Mouse (Mus musculus) testis, postnatal 10 days (tissue): ENCODE results near the gene Nfam1.
"Not testable (repeated sequence)": the region's sequence is repeated elsewhere in the genome, so short reads cannot be mapped to it uniquely, and the experiment has no call there.

ENCODE experiments used
- DNase-seq: peaks from one replicate; pipeline ENCODE4 v3.0.0; 2021; ENCODE audit warnings: low spot score

Gene Nfam1

DNA sequence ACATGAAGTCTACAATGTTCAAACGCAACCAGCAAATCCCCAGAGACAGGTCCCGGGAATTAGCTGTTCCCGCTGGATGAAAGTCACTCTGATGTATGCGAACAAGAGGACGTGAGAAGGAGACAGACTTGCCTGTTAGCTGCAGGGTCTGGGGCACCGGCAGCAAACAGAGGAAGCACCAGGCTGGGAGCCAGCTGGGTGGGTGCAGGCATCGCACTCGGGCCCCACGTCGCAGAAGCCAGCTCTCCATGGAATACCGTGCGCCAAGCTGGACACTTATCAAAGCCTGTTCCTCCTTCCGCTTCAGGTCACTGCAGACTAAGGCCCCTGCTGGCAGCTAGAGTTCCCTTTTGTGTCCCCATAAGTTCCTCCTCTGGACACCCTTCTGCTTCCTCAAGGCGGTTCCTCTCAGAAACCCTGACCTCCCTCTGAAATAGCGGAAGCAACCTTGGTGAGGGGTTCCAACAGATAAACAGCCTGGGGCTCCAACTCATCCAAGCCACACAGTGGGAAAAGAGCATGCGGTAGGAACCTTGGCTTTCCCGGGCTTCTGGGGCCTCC is at the start of gene Nfam1:
Gene Nfam1, minus strand, starts transcription at position 326 of the 561 bp plus-strand sequence.
- DNase-seq: no peak

DNA sequence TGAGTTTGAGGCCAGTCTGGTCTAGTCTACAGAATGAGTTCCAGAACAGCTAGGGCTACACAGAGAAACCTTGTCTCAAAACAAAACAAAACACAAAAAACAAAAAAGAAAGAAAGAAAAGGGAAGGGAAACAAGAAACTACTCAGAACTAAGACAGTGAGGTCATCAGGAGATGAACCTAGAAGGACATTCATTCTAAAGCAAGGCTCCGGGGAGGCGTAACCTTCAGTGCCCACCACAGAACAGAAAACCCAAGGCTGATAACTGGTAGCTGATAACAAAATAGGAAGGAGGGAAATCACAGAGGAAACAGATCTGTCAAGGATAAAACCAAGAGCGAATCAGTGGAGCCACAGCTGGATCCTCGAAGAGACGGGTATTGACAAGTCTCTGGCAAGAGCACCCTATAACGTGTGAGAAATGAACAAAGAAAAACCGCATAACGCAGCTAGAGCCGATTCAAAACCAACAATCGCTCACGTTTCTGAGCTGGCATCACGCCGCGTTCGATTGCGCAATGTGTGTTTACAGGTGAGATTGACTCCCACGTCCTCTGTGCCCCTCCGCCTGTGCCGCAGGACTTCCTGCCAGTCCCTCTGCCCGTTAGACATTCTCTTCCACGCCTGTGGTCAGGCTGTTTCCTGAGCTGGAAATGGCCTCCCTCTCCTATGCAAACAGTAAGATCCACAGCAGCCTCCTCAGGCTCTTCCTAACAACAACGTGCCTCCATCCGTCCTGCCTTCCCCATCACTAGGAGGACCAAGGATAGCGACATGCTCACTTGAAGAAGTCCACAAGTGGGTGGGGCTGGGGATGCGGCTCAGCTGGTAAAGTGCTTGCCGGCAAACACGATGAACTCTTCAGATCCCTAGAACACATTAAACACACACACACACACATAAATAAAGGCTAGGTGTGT is 42.8 kb upstream of the Nfam1 start:
- peak; percentile 39 for DNase-seq

DNA sequence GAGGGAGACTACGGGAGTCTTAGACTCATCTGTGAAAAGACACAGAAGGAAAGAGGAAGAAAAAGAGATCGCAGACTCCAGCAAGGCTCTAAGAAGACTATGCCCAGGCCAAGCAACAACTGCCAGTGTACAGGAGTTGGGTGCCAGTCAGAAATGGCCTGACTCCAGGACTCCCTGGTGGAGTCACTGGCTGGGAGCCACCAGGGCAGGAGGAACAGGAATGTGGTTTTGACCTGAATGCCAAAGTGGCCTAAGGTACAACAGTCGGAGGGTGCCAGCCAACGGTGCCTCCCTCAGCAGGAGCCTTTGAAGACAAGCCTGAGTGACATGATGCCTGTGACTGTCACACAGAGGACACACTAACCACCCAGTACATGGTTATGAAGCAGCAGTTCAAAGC is 41.1 kb upstream of the Nfam1 start:
- DNase-seq: peak; percentile 44

DNA sequence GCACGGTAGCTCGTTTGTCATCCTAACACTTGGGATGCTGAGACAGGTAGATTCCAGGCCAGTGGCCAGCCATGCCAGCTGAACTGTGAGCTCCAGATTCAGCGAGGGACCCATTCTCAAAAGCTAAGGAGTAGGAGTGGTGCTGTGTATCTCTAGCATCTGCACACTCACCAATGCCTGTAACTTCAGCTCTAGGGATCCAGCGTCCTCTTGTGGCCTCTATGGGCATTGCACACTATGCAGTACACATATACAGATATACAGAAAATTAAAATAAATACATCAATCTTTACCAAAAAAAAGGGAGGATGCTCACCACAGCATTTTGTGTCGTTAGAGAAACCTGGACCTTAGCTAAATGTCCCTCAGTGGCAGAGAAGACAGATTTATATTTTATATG is 38.6 kb upstream of the Nfam1 start:
- DNase-seq: peak; percentile 37

DNA sequence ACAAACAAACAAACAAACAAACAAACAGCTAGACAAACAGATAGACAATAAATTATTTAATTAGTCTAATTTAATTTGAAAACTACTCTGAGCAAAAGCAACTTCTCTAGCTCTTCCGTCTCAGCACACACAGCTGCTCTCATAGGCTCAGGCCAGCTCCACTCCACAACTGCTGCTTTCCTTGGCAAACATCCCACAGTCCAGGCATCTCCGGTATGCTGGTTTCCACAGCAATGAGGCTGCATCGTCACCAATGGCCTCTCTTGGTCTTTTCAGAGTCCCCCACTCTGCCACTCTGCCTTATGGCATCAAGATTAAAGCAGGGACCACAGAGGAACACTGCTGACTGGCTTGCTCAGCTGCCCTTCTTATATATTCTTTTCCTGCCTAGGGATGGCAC is 37.8 kb upstream of the Nfam1 start:
- DNase-seq: peak; percentile 39

DNA sequence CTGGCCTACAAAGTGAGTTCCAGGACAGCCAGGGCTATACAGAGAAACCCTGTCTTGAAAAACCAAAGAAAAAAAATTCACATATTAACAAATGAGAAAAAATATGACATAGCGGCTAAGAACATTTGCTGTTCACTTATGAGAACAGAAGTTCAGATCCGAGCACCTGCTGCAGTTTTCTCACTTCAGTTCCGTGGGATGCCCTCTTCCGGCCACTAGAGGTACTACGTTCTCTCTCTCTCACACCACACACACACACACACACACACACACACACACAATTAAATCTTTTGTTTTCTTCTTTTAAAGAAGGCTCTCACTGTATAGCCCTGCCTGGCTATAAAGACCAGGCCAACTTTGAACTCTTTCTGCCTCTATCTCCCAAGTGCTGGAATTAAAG is 35.2 kb upstream of the Nfam1 start:
- DNase-seq: no peak

DNA sequence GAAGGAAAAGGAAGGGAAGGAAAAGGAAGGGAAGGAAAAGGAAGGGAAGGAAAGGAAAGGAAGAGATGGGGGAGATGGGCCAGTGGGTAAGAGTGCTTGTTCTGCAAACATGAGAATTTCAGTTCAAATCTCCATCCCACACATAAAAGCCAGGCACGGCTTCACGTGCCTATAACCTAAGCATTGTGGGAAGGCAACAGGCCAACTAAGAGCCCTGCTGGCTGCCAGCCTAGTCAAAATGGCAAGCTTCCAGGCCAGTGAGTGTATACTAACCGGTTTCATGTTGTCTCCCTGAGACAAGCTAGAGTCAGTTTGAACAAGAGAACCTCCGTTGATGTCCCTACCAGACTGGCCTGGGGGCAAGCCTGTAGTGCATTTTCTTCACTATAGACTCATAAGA is 32.4 kb upstream of the Nfam1 start:
- DNase-seq: no peak

DNA sequence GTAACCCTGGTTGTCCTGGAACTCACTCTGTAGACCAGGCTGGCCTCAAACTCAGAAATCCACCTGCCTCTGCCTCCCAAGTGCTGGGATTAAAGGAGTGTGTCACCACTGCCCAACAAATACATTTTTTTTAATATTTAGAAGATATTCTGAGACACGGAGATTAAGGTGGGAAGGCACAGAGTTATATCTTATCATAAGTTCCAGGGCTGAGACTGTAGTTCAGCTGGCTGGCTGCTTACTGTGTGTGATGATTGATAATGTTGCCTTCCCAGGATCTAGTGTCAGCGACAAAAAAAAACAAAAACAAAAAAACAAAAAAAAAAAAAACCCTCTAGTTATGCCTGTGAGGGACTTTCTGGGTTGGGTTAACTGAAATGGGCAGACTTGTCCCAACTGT is 29.5 kb upstream of the Nfam1 start:
- not testable (repeated sequence) for DNase-seq

DNA sequence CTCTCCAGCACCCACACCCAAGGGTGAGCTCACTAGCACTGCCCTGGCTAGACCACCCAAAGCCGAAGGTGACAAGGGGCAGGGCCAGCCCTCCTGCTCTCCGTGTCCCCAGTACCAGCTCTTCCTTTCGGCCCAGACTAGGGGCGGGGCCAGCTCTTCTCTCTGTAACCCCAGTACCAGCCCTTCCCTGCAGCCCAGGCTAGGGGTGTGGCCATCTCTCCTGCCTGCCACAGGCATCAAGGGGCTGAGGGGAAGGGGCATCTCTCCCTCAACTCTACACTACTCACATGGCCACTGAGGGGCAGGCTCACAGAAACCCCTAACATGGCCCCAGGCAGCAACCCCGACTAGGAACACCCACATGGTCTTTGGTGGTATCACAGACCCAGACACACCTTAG is 28.6 kb upstream of the Nfam1 start:
- DNase-seq: no peak

DNA sequence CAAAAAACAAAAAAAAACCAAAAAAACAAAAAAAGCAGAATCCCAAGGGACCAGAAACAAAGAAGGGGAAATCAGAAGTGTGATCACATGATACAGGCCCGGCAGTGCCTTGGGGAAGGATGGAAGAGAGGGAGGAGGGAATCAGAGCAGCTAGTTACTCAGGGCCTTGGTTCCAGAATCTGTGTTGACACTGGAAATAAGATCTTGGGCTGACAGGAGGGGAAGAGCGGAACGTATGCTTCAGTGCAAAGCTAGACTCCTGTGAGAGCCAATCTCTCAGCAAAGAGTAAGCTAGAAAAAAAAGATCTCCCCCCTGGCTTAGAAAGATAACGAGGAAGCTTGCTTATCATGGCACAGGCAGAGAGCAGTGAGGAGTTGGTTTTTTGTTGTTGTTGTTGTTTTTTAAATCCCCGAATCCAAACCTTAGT is 26.1 kb upstream of the Nfam1 start:
- no peak for DNase-seq

DNA sequence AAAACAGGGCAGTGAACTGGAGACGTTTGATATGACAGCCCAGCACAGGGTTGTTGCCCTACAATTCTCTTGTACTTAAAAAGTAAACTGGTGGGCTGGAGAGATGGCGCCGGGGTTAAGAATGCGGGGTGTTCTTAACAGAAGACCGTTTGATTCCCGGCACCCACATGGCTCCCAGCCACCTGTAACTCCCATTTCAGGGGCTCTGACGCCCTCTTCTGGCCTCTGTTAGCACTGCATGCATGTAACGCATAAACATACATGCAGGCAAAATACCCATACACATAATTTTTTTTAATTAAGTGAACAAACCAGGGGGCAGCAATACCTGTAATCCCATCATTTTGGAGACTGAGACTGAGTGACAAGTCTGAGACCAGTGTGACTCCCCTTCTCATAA is 24.4 kb upstream of the Nfam1 start:
- peak; percentile 80 for DNase-seq

DNA sequence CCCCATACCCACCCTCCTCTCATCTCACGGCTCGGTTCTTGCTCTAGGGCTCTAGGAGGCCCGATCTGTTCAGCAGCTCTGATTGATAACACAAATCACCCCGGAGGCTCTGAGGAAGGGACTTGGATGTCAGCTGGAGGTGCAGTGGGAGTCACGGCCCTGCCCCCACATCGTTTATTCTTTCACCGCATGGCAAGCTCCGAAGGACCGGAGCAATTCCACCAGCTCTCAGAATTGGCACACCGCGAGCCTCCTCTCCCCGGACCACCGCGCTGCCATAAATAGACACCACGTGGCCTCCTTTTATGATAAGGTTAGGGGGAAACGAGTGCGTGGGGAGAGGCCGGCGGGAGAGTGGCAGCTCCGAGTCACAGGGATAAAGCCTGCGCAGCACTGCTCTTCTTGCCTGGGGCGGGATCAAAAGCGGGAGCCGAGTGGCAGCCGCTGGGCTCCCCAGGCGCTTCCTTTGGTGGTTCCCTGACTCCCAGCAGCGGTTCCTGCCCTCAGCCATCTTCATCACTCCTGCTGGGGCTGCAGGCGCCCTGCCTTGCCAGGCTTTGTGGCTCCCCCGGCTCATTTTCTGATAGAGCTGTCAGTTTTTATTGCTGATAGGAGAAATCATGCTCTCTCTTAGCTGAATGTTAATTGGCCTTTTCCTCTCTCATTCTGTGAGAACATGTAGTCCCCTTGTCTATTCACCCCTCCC is 23.4 kb upstream of the Nfam1 start:
- peak; percentile 64 for DNase-seq

DNA sequence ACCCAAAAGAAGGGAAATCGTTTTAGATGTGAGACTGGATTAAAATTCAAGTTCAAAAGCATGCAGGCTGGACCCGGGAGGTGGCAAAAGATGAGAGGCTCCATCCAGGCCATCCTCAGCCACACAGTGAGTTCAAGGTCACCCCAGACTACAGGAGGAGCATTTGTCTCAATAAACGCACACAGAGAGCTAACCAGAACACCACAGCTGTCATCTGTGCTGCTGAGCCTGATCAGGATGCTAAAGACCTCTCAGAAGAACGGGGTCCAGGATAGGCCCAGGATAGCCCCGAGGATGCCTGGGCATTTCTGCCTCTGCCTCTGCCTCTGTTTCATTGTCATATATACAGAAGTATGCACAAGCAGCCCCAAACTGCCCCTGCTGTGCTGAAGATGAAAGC is 22.5 kb upstream of the Nfam1 start:
- DNase-seq: no peak

DNA sequence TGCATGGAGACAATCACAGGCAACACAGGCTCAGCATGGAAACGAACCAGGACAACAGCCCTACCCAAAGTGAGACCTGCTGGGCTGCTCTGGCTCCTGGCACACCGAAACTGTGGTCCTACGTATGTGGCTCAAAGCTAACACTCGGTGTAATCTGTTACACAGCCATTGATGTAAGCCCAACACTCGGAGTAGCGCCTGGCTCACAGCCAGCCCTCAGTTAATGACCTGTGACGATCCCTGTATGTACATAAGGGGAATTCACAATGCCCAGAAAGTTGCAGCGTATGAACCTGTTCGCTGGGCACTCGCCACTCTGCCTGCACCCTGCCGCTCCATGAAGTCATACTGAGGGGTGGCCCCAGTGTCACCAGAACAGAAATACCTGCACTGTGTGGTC is 20.2 kb upstream of the Nfam1 start:
- DNase-seq: no peak

DNA sequence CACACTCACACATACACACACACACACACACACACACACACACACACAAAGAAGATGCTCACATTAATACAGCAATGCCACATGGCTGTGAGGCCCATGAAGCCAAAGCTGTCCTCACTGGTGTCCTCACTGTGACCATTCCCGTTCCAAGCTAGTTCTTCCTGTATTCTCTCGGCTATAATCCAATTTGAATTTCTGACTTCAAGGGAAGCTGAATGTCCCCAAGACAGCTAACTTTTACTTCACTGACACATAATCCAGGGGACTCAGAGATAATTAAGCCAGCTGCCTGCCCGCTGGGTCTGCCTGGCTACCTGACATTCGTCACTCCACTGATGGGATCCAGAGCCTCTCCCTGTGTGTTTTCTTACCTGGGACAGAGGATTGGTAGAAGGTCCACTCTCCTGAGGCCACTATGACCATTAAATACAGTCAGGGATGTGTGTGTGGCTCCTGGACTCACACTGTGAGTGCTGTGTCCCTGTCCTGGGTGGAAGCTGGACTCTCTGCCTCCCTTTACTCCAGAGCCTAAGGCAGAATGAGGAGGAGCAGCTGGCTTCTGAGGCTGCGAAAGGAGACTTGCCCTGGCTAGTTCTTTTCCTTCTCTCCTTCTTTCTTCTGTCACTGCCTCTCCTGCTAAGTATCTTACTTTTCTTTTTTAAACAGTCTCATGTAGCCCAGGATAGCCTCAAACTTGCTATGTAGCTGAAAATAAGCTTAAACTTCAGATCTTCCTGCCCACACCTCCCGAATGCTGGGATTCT is 19.4 kb upstream of the Nfam1 start:
- no peak for DNase-seq

DNA sequence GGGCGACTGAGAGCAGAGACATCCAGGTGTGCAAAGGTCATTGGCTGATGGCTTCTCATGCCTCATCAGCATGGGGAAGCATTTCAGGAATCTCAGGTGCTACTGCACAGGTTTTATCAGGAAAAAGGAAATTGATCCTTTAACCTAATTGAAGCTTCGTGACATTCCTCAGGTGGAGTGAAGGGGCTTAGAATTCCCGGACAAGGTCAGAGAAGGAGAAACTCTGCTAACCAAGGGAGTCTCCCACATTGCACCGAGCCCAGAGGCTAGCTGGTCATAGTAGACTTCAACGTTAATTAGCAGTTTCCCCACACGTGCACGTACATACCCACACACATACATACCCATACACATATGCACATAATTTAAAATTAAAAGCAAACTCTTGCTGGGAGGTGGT is 13.6 kb upstream of the Nfam1 start:
- no peak for DNase-seq

DNA sequence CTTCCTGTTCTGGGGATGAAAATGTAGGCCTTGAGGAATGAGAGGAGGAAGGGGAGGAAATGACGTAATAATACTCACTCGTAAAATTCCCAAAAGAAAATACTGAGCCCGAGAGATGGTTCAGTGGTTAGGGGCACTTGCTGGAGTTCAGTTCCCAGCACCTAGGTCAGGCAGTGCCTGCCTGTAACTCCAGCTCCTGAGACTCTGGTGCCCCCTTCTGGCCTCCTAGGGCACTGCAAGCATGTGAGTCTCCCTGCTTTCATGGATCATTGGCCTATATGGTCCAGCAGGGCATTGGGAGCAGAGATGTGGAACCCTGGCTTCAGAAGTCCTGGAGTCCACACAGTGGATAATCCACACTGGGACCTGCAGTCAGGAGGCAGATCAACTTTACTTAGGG is 13.2 kb upstream of the Nfam1 start:
- no peak for DNase-seq

DNA sequence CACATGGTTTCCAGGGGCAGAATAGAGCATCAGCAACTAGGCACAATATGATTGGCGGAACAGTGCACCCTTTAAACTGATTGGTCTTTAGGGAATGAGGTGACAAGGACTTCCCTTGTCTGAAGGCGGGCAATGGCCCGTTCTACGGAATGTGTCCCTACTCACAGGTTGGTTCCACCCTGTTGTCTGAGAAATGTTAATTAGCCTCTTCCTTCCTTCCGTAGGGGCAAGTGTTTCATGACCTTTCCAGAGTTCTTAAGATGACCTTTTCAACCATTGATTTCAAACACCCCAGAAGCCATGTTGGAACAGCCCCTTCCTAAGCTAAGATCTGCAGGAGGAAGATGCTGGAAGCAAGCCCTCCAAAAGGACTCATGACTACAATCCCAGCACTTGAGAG is 12.5 kb upstream of the Nfam1 start:
- not testable (repeated sequence) for DNase-seq

DNA sequence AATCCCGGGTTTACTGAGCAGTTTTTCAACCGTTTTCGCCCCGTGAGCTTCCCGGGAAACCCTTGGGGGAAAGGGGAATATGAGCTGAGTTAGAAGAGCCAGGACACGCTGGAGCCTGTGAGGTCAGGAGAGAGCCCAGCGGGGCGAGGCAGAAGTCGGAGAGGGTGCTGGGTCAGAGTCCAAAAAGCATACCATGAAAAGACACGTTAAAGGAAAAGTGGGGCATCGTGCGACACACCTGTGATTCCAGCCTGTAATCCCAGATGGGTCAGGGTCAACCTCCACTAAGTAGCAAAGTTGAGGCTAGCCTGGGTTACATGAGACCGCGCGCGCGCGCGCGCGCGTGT is 10.2 kb upstream of the Nfam1 start:
- no peak for DNase-seq

DNA sequence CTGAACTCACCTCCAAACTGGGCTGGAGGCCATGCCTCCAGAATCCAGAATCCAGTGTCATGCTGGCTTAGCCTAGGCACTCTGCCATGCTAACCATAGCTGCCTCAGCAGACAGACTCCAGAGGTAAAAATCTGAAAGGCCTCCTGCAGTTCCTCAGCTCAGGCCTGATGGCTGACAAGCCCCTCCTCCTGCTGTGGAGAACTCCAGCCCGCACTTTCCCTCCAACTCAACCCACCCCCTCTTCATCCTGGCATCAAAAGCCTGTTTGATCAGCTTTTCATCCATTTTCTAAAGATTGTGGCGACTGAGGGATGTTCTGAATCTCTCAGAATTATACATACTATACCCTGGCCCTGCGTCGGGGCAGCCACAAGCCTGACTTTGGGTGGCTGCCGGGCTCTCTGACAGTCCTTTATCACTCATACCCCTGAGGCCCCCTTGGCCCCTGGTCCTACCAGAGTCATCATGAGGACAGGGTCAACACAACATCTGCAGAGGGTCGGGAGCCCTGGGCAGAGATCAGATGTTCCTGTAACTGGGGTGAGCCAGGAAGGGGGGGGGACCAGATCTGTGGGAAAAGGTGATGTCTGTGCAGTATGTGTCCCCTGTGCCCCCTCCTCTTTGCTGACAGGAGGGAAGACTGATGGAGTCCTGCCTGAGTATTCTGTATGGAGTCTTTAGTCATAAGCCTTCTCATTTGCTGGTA is 9.7 kb upstream of the Nfam1 start:
- DNase-seq: no peak

DNA sequence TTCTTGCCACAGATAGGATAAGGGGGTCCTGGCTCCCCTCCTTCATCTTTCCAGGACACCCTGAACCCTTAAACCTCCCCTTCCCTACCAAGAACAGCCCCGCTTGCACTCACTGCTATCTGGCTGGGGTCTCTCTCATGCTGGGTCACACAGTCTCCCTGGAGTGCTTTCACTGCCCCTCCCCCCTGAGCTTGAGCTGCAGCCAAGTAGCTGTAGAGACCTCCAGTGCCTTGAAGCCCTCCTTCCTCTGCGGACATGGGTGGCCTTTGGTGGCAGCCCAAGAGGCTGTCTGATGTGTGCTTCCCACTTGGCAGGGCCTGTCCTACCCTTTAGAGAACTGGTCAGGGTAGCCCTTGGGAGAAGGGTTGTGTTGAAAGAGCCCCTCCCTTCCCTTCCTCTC is 7.0 kb upstream of the Nfam1 start:
- DNase-seq: no peak

DNA sequence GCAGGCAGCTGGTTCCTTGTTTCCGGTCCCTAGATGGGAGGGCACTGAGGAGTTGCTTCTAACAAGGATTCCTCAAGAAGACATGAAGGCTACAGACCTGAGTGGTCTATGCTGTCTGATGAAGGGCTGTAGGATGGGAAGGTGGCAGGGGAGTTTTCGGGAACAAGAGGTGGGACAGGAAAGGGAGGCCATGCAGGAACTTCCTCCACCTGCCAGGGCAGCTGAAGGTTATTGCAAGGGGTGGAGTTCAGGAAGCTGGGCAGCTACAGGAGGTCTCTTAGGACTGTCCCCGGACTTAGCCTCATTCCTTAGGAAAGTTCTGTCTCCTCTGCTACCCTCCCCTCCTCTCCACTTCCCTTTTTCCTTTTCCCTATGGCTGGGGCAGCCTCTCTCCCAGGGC is 5.7 kb upstream of the Nfam1 start:
- no peak for DNase-seq
